15 mouse cellular contexts compared by ENCODE assay signal in genomic region chr14:25616009-25616723, GRCm38 (mm10).
DNase-seq lines count a peak whose midpoint lies in the region; ATAC-seq and TF ChIP-seq lines count a peak whose summit lies in the region.
"Had no signal": no experiment of that assay in that cellular context is flagged by ENCODE, and none has a peak within 500 bp of the region (broad histone marks: within the 10 kb centered on the region; RNA-seq: fewer than 3 reads in every experiment).

No protein-coding gene starts in this region.

- H3K4me1 ChIP-seq in heart, embryonic 10.5 days: peaks cover 88% of the 10 kb centered on the region
- H3K4me1 ChIP-seq in limb, embryonic 11.5 days (ENCODE audit: control insufficient read depth, insufficient read depth, low read length): peaks cover 9% of the 10 kb centered on the region
- peaks cover 47% of the 10 kb centered on the region for H3K4me1 ChIP-seq in limb, embryonic 10.5 days
- H3K4me1 ChIP-seq in embryonic facial prominence, embryonic 13.5 days: peaks cover 64% of the 10 kb centered on the region
- peaks cover 31% of the 10 kb centered on the region for H3K4me1 ChIP-seq in small intestine, adult 2 months (ENCODE audit: control insufficient read depth, insufficient read depth, insufficient read length, low read length)

- H3K4me2 ChIP-seq in limb, embryonic 11.5 days (ENCODE audit: low read depth, severe bottlenecking): no peak overlapping the region
- H3K4me2 ChIP-seq in embryonic facial prominence, embryonic 13.5 days: no peak overlapping the region

- no peak overlapping the region for H3K4me3 ChIP-seq in heart, embryonic 10.5 days
- H3K4me3 ChIP-seq in limb, embryonic 11.5 days (ENCODE audit: low read depth, low read length): no peak overlapping the region
- no peak overlapping the region for H3K4me3 ChIP-seq in limb, embryonic 10.5 days
- H3K4me3 ChIP-seq in embryonic facial prominence, embryonic 13.5 days: no peak overlapping the region
- H3K4me3 ChIP-seq in small intestine, adult 2 months (ENCODE audit: low read depth, low read length): no peak overlapping the region

- 0 out of 2 replicates have a peak overlapping the region, but pooled peaks have one; percentile 23 for H3K27ac ChIP-seq in heart, embryonic 10.5 days
- no peak overlapping the region for H3K27ac ChIP-seq in limb, embryonic 11.5 days (replicated peaks; ENCODE audit: low read depth, low read length)
- H3K27ac ChIP-seq in limb, embryonic 10.5 days: no peak overlapping the region
- H3K27ac ChIP-seq in embryonic facial prominence, embryonic 13.5 days: no peak overlapping the region
- H3K27ac ChIP-seq in small intestine, adult 2 months (ENCODE audit: insufficient read depth, low read depth, low read length): no peak overlapping the region

- H3K36me3 ChIP-seq in heart, embryonic 10.5 days: peaks cover 52% of the 10 kb centered on the region
- 0 out of 2 replicates have a peak, but pooled peaks cover 2% of the 10 kb centered on the region for H3K36me3 ChIP-seq in limb, embryonic 11.5 days (ENCODE audit: control insufficient read depth, insufficient read depth, low read length)
- peaks cover 90% of the 10 kb centered on the region for H3K36me3 ChIP-seq in limb, embryonic 10.5 days
- peaks cover 34% of the 10 kb centered on the region for H3K36me3 ChIP-seq in embryonic facial prominence, embryonic 13.5 days
- peaks cover 3% of the 10 kb centered on the region; the same call in 1 of the 2 replicates for H3K36me3 ChIP-seq in small intestine, adult 2 months (ENCODE audit: control insufficient read depth, insufficient read depth, low read length)
- H3K36me3 ChIP-seq: G1E had no signal

- TF ChIP-seq CTCF in small intestine, adult 2 months (IDR thresholded peaks at IDR 0.05; ENCODE audit: extremely low read depth, insufficient read length, insufficient replicate concordance, low read depth, low read length): no peak

- H3K9ac ChIP-seq in limb, embryonic 11.5 days (ENCODE audit: low read length): 0 out of 2 replicates have a peak overlapping the region, but pooled peaks have one; percentile 4
- 0 out of 2 replicates have a peak overlapping the region, but pooled peaks have one; percentile 27 for H3K9ac ChIP-seq in embryonic facial prominence, embryonic 13.5 days

- 0 out of 2 replicates have a peak, but pooled peaks have one; percentile 16 for TF ChIP-seq POLR2A in small intestine, adult 2 months (IDR thresholded peaks at IDR 0.05; ENCODE audit: low read depth, low read length)

- no peaks in the 10 kb centered on the region for H3K27me3 ChIP-seq in heart, embryonic 10.5 days (ENCODE audit: insufficient read depth, poor library complexity, severe bottlenecking)
- H3K27me3 ChIP-seq in limb, embryonic 11.5 days (ENCODE audit: control insufficient read depth, insufficient read depth, low read length): no peaks in the 10 kb centered on the region
- no peaks in the 10 kb centered on the region for H3K27me3 ChIP-seq in limb, embryonic 10.5 days (ENCODE audit: low read depth, poor library complexity, severe bottlenecking)
- no peaks in the 10 kb centered on the region for H3K27me3 ChIP-seq in embryonic facial prominence, embryonic 13.5 days
- H3K27me3 ChIP-seq in small intestine, adult 2 months (ENCODE audit: control insufficient read depth, insufficient read depth, low read length): no peaks in the 10 kb centered on the region

- ATAC-seq in limb, embryonic 11.5 days (ENCODE audit: insufficient number of reproducible peaks, low FRiP score, low TSS enrichment, low read depth): no peak
- ATAC-seq in embryonic facial prominence, embryonic 13.5 days (ENCODE audit: insufficient number of reproducible peaks, insufficient read depth, low FRiP score, low TSS enrichment, low read depth): no peak
- ATAC-seq: forebrain, embryonic 16.5 days; inflammation-experienced regulatory T-cells, adult 6 months had no signal

- H3K9me3 ChIP-seq in heart, embryonic 10.5 days: no peaks in the 10 kb centered on the region
- H3K9me3 ChIP-seq in limb, embryonic 11.5 days (ENCODE audit: control insufficient read depth, low read length): no peaks in the 10 kb centered on the region
- H3K9me3 ChIP-seq in limb, embryonic 10.5 days (replicated peaks): no peaks in the 10 kb centered on the region
- H3K9me3 ChIP-seq in embryonic facial prominence, embryonic 13.5 days: no peaks in the 10 kb centered on the region

- WGBS in heart, embryonic 10.5 days: 83% methylated on average over 15 of the region's 15 CpGs
- WGBS in limb, embryonic 11.5 days: 88% methylated on average over 15 of the region's 15 CpGs
- 91% methylated on average over 15 of the region's 15 CpGs for WGBS in limb, embryonic 10.5 days
- WGBS in embryonic facial prominence, embryonic 13.5 days: 83% methylated on average over 15 of the region's 15 CpGs
- 63% methylated on average over 15 of the region's 15 CpGs for WGBS in small intestine, adult 2 months

- DNase-seq in heart, embryonic 10.5 days (ENCODE audit: low spot score): no peak
- DNase-seq in heart, adult 18-20 months: no peak
- no peak for DNase-seq in limb, embryonic 11.5 days (ENCODE audit: low spot score)
- no peak for DNase-seq in limb, embryonic 10.5 days (ENCODE audit: low spot score)
- no peak for DNase-seq in thymus, postnatal 4 days
- DNase-seq in testis, postnatal 10 days (ENCODE audit: low spot score): no peak
- DNase-seq: cerebellum, postnatal 36 days; gastrocnemius, postnatal 25 days; liver; right cerebral cortex, postnatal 4 days had no signal
